Mouse (Mus musculus) urinary bladder, adult 18-20 months (tissue): ENCODE measurements around the gene Olfr1337.
"Not testable (repeated sequence)": the region's sequence is repeated elsewhere in the genome, so short reads cannot be mapped to it uniquely, and the experiment has no call there.

Experiments
- DNase-seq, 2 experiments: peaks; one replicate each; pipeline ENCODE4 v3.0.0; 2022; ENCODE audit warnings: low spot score in 2 of 2, mixed read lengths in 2 of 2

Olfr1337 gene

DNA sequence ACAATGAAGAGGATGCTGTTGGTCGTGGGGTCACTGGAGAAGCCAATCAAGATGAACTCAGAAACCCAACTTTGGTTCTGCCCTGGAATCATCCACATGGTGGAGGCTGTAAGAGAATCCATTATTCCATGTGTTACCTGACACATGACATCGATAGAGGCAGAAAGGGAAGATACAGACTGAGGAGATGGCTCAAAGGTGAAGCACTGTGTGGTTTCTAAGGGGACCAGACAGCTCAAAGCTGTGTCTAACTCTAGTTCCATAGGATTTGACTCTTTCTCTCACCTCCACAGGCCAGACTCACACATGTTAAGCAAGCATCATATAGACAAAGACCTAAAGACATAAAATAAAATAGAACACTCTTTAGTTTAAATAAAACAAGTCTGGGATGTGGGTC, at the start of gene Olfr1337:
Gene Olfr1337 (minus strand): TSS at position 101 of the 400 bp plus-strand sequence.
- no peak for DNase-seq

DNA sequence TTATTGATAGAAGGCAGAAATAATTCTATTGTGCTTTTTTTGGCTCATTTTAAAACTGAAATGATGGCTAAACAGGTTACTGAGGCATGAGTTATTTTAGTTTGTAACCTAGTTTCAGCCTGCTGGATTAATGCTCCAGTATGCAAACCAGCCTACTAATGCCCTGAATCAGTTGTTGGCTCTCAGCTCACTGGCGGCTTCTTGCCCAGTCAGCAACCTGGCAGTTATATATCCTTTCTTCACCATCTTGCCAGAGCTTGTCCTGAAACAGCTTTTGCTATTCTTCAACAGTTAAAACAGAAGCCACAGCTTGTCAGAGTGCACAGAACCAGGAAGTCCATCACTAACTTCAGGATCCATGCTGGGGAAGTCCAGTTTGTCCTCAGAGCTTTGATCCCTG, 36.5 kb upstream of the Olfr1337 start:
- DNase-seq: no peak

DNA sequence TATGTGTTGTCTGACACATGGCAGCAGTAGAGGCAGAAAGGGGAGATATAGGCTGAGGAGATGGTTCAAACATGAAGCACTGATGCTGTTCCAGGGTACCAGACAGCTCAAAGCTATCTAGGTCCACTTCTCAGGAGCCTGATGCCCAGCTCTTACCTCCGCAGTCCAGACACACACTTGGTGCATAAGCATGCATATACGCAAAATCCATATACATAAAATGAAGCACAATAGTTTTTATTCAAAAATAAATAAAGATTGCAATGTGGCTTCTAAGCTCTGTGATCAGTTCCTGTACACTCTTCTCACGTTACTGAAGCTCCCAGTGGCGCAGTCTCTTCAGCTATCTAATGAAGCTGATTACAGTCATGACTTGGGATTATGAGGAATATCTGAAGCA, 27.5 kb upstream of the Olfr1337 start, which contains the start of gene Olfr1335:
Gene Olfr1335 (minus strand): TSS at position 101 of the 400 bp plus-strand sequence.
- no peak for DNase-seq

DNA sequence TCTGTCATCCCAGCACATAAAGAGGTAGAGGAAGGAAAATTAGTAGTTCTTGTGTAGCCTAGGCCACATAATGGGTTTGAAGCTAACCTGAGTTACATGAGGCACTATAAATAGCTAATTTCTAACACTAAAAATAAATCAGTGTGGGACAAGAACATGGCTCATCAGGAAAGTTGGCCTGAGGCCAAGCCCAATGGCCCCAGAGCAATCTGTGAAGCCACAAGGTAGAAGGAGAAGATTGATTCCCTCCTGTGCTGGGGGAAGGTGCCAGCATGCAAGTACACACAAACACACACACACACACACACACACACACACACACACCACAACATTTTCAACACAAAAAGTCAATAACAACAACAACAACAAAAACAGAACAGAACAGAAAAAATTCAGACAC, 10.4 kb upstream of the Olfr1337 start:
- not testable (repeated sequence) for DNase-seq

DNA sequence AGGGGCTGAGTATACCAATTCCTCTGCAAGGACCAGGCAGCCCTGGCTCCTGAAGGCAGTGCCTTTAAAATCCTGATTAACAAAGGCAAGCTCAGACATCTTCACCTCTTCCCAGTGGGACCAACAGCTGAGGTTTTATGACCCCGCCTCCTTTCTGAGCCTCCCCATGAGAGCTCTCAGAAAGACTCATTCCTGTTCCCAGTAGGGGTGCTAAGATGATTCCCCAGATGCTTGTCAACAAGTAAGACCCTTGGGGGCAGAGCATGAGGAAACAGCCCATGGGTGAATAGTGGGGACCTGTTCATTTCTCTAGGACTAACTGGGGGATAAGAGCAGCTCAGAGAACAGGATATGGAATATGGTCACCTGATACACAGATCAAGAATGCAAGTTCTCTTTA, 23.7 kb downstream of the Olfr1337 start, which contains the start of gene Olfr1338:
Gene Olfr1338 (minus strand): TSS at position 101 of the 400 bp plus-strand sequence.
- no peak for DNase-seq

DNA sequence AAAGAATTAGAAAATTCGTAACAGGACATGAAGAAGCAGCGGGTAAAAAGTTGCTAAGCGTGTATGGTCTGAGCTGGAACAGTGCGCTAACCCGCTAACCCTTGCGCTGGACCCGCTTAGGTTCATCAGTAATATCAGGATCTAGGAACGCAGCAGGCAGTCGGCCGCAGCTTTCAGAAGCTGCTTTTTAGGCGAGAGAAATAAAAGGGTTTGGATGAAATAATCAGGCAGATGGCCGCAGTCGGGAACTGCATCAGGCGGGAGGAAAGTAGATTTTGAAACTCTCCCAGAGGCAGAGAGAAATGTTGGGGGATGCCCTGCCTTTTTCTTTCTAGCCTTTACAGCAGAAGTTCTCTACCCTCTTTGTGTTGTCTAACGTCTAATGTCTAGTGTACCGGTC, 40.5 kb downstream of the Olfr1337 start:
- no peak for DNase-seq

DNA sequence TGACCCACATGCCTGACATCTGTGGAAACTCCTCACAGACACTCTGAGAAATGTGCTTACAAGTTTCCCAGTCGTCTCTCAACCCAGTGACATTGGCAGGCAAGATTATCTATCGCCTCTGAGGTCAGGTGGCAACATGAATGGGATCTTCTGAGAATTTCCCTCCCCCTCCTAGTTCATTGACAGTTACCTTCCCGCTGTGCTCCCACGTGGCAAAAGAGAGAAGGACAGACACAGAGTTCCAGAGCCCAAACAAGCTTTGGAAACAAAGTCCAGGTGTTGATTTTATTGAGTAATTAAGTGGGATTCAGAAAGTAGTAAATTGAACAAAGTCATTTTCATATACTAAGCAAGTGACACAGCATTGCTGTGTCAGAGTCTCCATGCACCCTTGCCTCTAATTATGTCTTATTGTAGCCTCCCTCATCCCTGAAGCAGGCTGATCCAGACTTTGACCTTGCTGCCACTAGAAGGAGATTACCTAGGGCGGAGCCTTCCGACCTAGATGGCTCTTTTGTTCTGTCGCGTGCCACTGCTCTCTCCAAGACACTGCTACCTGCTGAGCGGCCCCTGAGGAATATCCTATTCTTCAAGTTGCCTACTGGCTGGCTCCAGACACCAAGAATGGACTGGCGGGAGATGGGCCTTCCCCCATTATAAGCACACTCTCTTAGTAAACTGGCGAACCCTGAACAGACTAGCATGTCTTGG, 41.2 kb downstream of the Olfr1337 start:
- DNase-seq: no peak

DNA sequence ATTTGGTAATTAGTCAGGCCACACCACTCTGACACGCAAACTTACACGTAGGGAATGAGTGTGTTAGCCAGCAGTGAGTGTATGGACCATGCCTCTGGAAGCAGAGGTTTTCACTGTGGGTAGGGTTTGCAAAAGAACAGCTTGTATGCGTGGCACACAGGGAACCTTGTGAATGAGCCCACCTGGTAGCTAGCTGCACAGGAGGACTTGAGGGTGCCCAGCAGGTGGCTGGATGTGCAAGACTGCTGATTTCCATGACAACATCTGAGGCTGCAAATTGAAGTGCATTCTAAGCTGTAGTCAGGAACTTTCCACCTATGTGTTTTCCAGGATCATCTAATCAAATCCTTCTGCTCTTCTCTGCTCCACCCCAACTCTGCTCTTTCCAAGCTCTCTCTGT, 42.8 kb downstream of the Olfr1337 start:
- DNase-seq: no peak

DNA sequence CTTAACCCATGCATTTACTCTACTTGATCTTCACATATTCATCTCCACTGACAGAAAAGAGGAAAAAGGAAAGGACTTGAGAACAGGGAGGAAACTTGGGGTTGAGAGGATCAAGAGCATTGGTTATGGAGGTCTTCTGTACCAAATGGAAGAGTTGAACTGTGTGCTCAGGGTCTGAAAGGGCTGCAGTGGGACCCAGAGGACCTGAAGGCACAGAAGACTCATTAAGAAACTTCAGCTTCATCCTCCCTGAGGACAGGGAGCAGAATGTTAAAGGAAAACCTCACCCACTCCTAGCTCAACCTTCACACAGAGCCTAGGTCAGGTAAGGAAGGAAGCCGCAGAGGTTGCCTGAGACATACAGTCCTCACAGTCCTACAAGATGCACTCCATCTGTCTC, 50.5 kb downstream of the Olfr1337 start, which contains the start of gene Olfr1339:
Gene Olfr1339 (plus strand): TSS at position 301 of the 400 bp plus-strand sequence.
- no peak for DNase-seq
